Mouse (Mus musculus) embryonic fibroblast, embryonic 13.5 days (primary cell): ENCODE results near the gene Arhgap31. TPM values are rescaled to one million over a fixed set of nuclear protein-coding genes. Genes with fewer than 3 reads are reported as not detected.
"Not testable (repeated sequence)": the region's sequence is repeated elsewhere in the genome, so short reads cannot be mapped to it uniquely, and the experiment has no call there.

Source experiments
- H3K27ac ChIP-seq: 2 replicates; pipeline ENCODE4 v1.5.1; 2012; ENCODE audit warnings: low read length, control low read depth, inconsistent platforms; ENCODE audit not compliant: insufficient read depth
- H3K4me1 ChIP-seq: 2 replicates; pipeline ENCODE4 v1.6.1; 2011; ENCODE audit warnings: low read length; ENCODE audit not compliant: control insufficient read depth, insufficient read depth
- H3K4me3 ChIP-seq: 2 replicates; pipeline ENCODE4 v1.5.1; 2011; ENCODE audit warnings: mild to moderate bottlenecking, control low read depth, low read length; ENCODE audit not compliant: insufficient read depth
- CTCF ChIP-seq: IDR thresholded peaks from 2 replicates; pipeline ENCODE4 v1.5.1; 2011; ENCODE audit warnings: mild to moderate bottlenecking, control low read depth, low read length, moderate library complexity, borderline replicate concordance; ENCODE audit not compliant: insufficient read depth
- POLR2A ChIP-seq: IDR thresholded peaks from 2 replicates; pipeline ENCODE4 v1.6.1; 2011; ENCODE audit warnings: low read depth, mild to moderate bottlenecking, control low read depth, low read length, moderate library complexity
- polyA plus RNA-seq: library from polyadenylated mRNA; stranded (reverse); fragments of >200 nt; gene quantifications from 2 replicates; pipeline ENCODE4 v1.2.4, GENCODE M21; 2011; ENCODE audit warnings: low read depth; ENCODE audit not compliant: missing spikeins, insufficient read length

The Arhgap31 gene
- polyA plus RNA-seq, 1 experiment: 27.7 TPM

DNA sequence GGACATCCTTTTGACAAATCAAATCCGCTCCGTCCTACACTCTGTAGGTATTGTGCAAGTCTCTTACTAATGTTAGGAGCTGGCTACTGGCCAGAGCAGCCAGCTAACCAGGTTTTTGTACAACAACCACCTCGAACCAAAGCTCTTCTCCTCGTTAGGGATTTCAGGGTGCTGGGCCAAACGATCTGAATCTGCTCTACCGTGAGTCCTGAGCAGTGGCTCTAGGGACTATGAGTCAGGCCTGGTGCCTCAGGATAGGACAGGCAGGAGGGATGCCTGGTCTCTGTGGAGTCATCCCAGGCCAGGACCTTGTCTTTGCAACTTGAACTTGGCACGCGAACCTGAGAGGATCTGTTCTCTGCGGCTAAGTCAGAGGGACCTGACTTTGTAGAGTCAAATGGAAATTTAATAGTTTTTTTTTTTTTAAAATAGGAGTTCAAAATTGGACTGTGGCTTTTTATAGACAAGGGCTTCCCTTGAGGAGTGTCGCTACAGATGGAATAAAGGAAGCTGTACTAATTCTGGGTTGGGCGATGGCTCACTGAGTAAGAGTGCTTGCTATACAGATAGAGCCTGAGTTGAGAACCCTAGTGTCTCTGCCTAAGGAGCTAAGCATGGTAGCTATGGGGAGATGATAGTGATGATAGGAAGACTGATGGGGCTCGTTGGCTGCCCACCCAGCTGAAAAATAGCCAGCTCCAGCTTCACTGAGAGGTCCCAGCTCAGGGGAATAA, 24.4 kb downstream of the Arhgap31 start:
- Histone ChIP-seq H3K27ac (peak overlapping the region; percentile 23; the same call in 1 of the 2 replicates), H3K4me1 (peaks cover 11% of the 10 kb centered on the region; the same call in 1 of the 2 replicates), H3K4me3 (no peak overlapping the region)
- TF ChIP-seq POLR2A (no peak), CTCF (no peak)

DNA sequence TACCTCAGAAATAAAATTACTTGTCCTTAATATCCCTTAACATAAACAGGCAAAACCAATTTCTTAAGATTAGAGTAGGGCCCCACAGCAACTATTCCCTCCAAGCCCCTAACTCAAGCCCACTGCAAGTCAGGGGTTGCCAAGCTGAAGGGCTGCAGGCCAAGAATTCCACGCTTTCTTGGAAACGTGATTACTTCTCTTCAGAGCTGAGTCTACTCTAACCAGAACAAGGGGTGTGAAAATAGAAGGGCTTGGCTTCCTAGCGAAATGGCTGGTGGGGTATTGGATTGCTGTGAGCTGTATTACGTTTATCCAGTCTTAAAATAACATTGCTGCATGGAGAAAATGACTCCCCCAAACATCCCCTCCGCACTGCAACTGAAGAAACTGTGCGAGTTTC, 25.4 kb downstream of the Arhgap31 start:
- Histone ChIP-seq H3K27ac (no peak overlapping the region), H3K4me1 (peaks cover 11% of the 10 kb centered on the region; the same call in 1 of the 2 replicates), H3K4me3 (no peak overlapping the region)
- TF ChIP-seq POLR2A: no peak
- no peak for TF ChIP-seq CTCF

DNA sequence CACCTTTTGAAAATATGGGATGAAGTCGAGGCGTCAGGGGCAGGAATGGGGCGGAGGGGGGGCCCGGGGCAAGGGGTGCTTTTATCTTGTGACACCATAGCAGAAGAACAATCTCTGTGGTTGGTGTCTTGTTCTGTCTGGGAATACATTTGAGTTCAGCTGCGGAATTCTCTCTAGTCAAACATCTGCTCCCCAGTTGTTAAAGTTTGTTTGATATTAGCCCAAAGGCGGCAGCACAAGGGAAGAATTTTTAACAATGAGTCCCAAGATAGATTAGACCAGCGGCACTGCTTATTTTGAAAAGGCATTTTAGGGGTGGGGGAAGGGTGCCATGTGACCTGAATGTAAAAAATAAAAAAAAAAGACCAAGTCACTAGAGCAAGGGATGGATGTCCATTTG, 30.0 kb downstream of the Arhgap31 start:
- Histone ChIP-seq H3K4me1 (peaks cover 10% of the 10 kb centered on the region), H3K27ac (no peak overlapping the region), H3K4me3 (no peak overlapping the region)
- no peak for TF ChIP-seq CTCF
- no peak for TF ChIP-seq POLR2A

DNA sequence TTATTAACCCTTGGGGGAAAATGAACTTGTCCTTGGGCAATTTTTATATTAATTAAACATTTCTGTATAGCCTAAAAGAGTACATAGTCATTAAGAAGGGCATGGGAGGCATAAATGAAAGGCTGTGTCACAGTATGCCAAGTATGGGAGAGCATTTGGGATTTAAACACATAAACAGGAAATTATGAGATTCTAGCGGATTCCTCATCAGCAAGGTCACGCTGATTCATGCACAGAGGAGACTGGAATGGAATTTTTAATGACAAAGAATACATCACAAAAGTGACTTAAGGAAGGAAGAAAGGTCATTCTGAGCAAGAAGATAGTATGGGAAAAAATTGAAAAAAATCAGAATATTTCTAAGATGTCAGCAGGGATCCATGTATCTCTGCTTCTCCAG, 31.8 kb downstream of the Arhgap31 start:
- TF ChIP-seq CTCF (no peak), POLR2A (no peak)
- H3K4me3 ChIP-seq: no peak overlapping the region
- H3K4me1 ChIP-seq: peaks cover 9% of the 10 kb centered on the region
- peak overlapping the region; percentile 64; the same call in 1 of the 2 replicates for H3K27ac ChIP-seq

DNA sequence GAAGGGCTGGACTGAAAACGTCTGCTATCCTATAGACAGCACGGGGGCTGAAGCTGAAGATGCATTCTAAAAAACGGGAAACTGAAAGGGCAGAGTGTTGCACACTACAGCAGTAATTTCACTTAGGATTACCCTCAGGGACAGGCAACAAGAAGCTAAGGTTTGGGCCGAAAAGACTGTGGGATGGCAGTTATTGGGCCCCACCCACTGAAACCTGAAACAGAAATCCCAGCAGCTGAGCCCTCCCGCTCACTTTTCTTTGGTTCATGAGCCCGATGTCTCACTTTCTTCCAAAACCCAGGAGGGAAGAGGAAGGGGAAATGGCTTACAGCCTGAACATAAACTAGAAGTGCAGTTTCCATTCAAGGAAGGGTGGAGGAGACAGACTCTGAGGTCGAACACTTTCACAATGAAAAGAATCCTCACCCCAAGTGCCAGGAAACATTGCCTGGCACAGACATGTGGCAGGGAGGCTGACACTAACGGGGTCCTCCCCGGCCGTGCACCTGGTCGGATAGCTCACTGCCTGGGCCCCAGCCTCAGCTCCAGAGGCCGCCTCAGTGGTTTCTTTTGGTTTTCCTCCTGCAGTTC, 33.5 kb downstream of the Arhgap31 start:
- TF ChIP-seq CTCF: no peak
- TF ChIP-seq POLR2A: no peak

DNA sequence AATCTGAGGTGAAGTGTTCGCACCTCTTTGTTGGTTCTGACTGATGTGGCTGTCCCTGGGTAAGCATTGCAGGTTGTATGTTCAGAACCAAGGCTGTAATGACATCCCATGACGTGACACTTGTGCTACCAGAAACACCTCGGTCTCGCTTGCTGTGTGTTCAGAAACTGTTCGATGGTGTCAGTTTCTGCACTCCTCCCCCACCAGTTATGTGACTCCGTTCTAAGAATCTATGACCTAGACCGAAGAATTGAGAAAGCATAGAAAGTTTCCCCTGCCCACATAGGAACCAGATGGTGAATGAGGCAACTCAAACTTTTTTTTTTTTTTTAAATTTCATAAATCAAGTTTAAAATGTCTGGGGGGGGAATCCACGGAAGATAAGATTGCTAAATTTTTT, 34.2 kb downstream of the Arhgap31 start:
- no peak overlapping the region for H3K4me3 ChIP-seq
- no peak overlapping the region for H3K27ac ChIP-seq
- no peak for TF ChIP-seq CTCF
- TF ChIP-seq POLR2A: no peak
- H3K4me1 ChIP-seq: peaks cover 9% of the 10 kb centered on the region

More for the DNA sequence above, 33.5 kb downstream of the Arhgap31 start:
- H3K4me1 ChIP-seq: peaks cover 9% of the 10 kb centered on the region
- H3K4me3 ChIP-seq: no peak overlapping the region
- peak overlapping the region; percentile 51 for H3K27ac ChIP-seq

DNA sequence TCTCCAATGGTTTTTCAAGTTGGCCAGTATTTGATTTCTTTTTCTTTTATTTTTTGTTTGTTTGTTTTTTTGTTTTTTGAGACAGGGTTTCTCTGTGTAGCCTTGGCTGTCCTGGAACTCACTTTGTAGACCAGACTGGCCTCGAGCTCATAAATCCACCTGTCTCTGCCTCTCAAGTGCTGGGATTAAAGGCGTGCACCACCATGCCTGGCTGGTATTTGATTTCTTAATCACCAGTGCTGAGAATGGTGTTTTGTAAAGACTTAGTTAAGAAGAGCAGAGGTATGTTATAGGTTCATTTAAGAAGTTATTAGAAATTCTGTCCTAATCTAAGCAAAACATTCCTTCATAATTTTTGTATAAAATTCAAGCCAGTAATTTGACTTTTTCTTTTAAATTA, 35.1 kb downstream of the Arhgap31 start:
- H3K4me1 ChIP-seq, H3K4me3 ChIP-seq, H3K27ac ChIP-seq: not testable (repeated sequence)

DNA sequence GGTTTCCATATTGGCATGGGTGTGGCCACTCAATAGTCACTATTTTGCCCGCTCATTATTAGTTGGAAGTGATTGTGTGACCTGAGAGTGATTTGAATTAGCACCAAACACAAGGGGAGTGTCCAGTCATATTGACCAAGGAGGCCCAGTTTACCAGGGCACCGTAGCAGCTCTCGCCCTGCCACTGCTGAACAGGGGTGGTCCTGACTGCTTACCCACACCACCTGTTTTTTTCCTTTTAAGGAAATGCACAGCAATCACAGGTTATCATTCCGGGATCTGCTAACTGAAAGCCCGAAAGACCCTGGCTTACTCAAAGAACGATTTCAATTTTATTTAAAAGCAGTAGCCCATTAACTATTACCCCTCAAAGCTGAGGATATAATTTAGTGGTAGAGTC, 35.9 kb downstream of the Arhgap31 start:
- peaks cover 9% of the 10 kb centered on the region for H3K4me1 ChIP-seq
- TF ChIP-seq POLR2A: no peak
- no peak for TF ChIP-seq CTCF

DNA sequence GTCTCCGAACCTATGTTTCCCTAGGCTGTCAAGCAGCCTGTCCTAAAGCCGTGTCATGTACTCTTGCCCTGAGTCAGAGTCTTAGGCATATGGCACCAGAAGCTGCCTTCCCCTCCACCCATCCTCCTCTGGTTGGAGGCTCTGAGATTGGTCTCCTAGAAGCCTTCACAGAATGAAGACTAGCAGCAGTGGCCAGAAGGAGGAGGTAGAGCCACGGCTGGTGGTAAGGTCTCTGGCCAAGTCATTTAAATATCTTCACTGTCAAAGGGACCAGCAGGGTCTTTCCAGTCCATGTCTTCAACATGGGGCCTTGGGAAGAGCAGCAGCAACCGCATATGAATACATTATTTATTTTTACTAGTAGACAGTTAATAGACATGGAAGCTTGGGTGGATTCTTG, 36.4 kb downstream of the Arhgap31 start:
- no peak for TF ChIP-seq CTCF
- no peak for TF ChIP-seq POLR2A
- H3K4me3 ChIP-seq: no peak overlapping the region
- no peak overlapping the region for H3K27ac ChIP-seq
- peaks cover 9% of the 10 kb centered on the region for H3K4me1 ChIP-seq

More for the DNA sequence above, 35.9 kb downstream of the Arhgap31 start:
- Histone ChIP-seq H3K27ac (no peak overlapping the region), H3K4me3 (no peak overlapping the region)

DNA sequence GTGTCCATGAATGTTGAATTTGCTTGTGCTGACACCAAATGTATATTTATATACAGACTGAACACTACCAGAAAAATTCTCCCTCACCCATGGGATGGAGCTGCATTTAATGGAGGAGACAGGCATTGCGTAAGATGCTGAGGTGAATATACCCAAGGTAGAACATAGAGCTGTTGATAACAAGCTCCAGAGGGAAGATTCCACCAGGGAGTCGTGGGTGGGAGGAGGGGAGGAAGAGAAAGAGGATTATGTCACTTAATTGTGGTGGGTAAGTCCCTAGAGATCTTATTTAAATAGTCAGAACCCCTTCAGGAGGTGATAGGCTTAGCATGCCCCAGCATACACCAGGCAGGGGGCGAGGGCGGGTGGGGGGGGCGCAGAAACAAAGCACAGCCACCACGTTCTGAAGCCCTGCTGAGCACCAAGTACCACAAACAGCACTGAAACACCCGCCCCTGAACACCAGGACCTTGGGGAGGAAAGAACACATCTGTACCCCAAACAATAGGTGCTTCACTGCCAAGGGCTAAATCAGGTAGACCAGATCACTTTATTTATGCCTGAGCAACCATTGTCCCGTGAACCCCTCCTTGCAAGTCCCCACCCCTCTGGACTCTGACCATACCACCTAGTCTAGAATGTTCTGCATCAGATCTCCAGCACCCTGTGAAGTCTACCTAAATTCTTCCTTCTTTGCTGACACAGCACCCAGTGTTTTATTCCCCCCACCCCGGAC, 37.3 kb downstream of the Arhgap31 start:
- no peak overlapping the region for H3K4me3 ChIP-seq
- no peak overlapping the region for H3K27ac ChIP-seq
- peaks cover 9% of the 10 kb centered on the region for H3K4me1 ChIP-seq
- TF ChIP-seq CTCF (no peak), POLR2A (no peak)
